Mouse (Mus musculus): ENCODE measurements at regions not wholly inside any gene's neighbourhood (a gene's known extent, or its start where the extent isn't known, plus 50 kb on each side); places are given as distances from the start of the nearest gene placed in this dataset.

GRCm38 (mm10) chr3:133876439-133877072 lies 331.6 kb upstream of the Tet2 start:
- peak; percentile 67 to 78 for DNase-seq

- DNase-seq: no peak
Measured at GRCm38 (mm10) chr3:133877310-133877709, 332.4 kb upstream of the Tet2 start.

GRCm38 (mm10) chr3:133880626-133881025 lies 335.7 kb upstream of the Tet2 start:
- no peak for DNase-seq

- no peak for DNase-seq
Measured at GRCm38 (mm10) chr3:133901931-133902330, 334.4 kb upstream of the Cxxc4 start.

- DNase-seq: no peak
Measured at GRCm38 (mm10) chr3:133922200-133922599, 314.1 kb upstream of the Cxxc4 start.

GRCm38 (mm10) chr3:133965322-133965721 lies 271.0 kb upstream of the Cxxc4 start:
- DNase-seq: no peak

- DNase-seq: no peak
Measured at GRCm38 (mm10) chr3:133968176-133968575, 268.1 kb upstream of the Cxxc4 start.

GRCm38 (mm10) chr3:133972774-133973173 lies 263.5 kb upstream of the Cxxc4 start:
- DNase-seq: peak in 1 of 2 experiments; percentile 7

GRCm38 (mm10) chr3:133987681-133988080 lies 248.6 kb upstream of the Cxxc4 start:
- no peak for DNase-seq

- no peak for DNase-seq
Measured at GRCm38 (mm10) chr3:133993971-133994370, 242.3 kb upstream of the Cxxc4 start.

GRCm38 (mm10) chr3:133999965-134000364 lies 236.3 kb upstream of the Cxxc4 start:
- no peak for DNase-seq

- no peak for DNase-seq
Measured at GRCm38 (mm10) chr3:134000595-134000994, 235.7 kb upstream of the Cxxc4 start.

GRCm38 (mm10) chr3:134014805-134015204 lies 221.5 kb upstream of the Cxxc4 start:
- DNase-seq: no peak

GRCm38 (mm10) chr3:134015412-134015811 lies 220.9 kb upstream of the Cxxc4 start:
- DNase-seq: no peak

GRCm38 (mm10) chr3:134033862-134034261 lies 202.4 kb upstream of the Cxxc4 start:
- peak; percentile 25 to 67 for DNase-seq

- DNase-seq: no peak
Measured at GRCm38 (mm10) chr3:134036310-134036934, 199.9 kb upstream of the Cxxc4 start.

GRCm38 (mm10) chr3:134050649-134051048 lies 185.6 kb upstream of the Cxxc4 start:
- no peak for DNase-seq

- DNase-seq: no peak
Measured at GRCm38 (mm10) chr3:134082461-134082860, 153.8 kb upstream of the Cxxc4 start.

GRCm38 (mm10) chr3:134099471-134100125 lies 136.7 kb upstream of the Cxxc4 start:
- peak; percentile 58 to 65 for DNase-seq

- no peak for DNase-seq
Measured at GRCm38 (mm10) chr3:134102151-134102738, 134.0 kb upstream of the Cxxc4 start.

GRCm38 (mm10) chr3:134104625-134105024 lies 131.7 kb upstream of the Cxxc4 start:
- DNase-seq: no peak

GRCm38 (mm10) chr3:134105112-134105511 lies 131.2 kb upstream of the Cxxc4 start:
- peak; percentile 44 to 69 for DNase-seq

GRCm38 (mm10) chr3:134105567-134105966 lies 130.7 kb upstream of the Cxxc4 start:
- no peak for DNase-seq
